Comparison of ENCODE assay signal across 8 mouse cellular contexts in the genomic region with DNA sequence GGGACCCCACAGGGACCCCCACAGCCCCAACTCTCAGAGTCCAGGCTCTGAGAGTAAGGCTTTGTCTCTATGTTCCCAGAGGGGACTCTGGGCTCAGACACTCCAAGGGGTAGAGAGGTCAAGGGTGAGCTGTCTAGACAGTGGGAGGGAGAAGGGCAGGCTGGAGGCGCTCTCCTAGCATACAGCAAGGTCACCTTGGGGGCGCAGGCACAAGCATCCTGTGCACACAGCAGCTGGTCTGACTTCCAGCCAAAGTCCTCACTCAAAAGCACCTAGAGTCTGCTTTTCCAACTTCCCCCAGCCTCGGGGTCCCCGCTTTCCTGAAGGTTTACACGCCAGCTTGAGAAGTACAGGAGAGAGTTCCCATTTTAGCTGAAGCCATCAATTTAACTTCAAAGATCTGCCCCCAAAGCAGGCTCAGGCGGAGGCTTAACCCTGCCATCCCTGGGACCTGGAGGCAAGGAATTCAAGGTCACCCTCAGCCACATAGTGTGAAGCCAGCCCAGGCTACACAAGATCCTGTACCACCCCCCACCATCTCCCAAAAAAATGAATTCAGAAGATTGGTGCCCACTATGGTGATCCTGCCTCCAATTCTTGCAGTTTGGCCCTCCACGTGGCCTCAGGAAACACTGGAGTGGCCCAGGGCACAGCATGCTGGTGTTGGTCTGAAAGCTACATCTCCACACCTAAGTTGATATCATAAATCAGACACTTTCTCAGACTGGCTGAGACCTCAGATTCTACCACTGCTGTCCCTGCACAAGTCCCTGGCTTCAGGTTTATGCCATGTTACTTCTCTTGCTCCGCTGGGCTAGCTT. TPM values are rescaled to one million over a fixed set of nuclear protein-coding genes. Genes with fewer than 3 reads are reported as not detected.
DNase-seq lines count a peak whose midpoint lies in the region; ATAC-seq lines count a peak whose summit lies in the region.

No protein-coding gene starts in this region.

- peaks cover 43% of the 10 kb centered on the region for H3K36me3 ChIP-seq in embryonic facial prominence, embryonic 10.5 days (replicated peaks)

- ATAC-seq in inflammation-experienced regulatory T-cells, adult 6 months = no peak

- peak; percentile 66 for DNase-seq in adrenal gland, postnatal 10 days
- no peak for DNase-seq in adrenal gland, postnatal 25 days
- peak; percentile 68 for DNase-seq in embryonic facial prominence, embryonic 10.5 days (ENCODE audit: low spot score)
- peak; percentile 72 for DNase-seq in kidney, adult 18-20 months
- peak; percentile 80 for DNase-seq in mesoderm, embryonic 11.5 days (ENCODE audit: low read depth, low spot score)
- no peak for DNase-seq in left cerebral cortex, adult 18-20 months (ENCODE audit: low spot score in 2 of 2)
- DNase-seq in left cerebral cortex, postnatal 36 days (ENCODE audit: low spot score in 2 of 2) = no peak

- H3K27me3 ChIP-seq in embryonic facial prominence, embryonic 10.5 days (replicated peaks; ENCODE audit: low read depth, poor library complexity, severe bottlenecking) = no peaks in the 10 kb centered on the region

- 48% methylated on average over 8 of the region's 8 CpGs for WGBS in embryonic facial prominence, embryonic 10.5 days

- H3K9me3 ChIP-seq in embryonic facial prominence, embryonic 10.5 days = no peaks in the 10 kb centered on the region

- peaks cover 59% of the 10 kb centered on the region for H3K4me1 ChIP-seq in embryonic facial prominence, embryonic 10.5 days

- peak overlapping the region; percentile 79 for H3K27ac ChIP-seq in embryonic facial prominence, embryonic 10.5 days (replicated peaks)

- intact Hi-C loops in left cerebral cortex, postnatal 36 days (cut with DNase I) = no loop called here

- H3K4me3 ChIP-seq in embryonic facial prominence, embryonic 10.5 days = peak overlapping the region; percentile 30; the same call in 1 of the 2 replicates

RNA-seq across cellular contexts. Expression of a gene that starts 12.6 kb away (rescaled TPM):
- total RNA-seq in adrenal gland, postnatal 10 days (2021) = 10 to 100 TPM; 65.7 to 80.6 TPM
- total RNA-seq in adrenal gland, postnatal 25 days (2021) = 98.1 and 129 TPM in 2 replicates
- polyA plus RNA-seq in embryonic facial prominence, embryonic 10.5 days (2016; fragmentation: Nextera tagmentation; extraction: Ambion mirVana) = 51.8 and 52.7 TPM in 2 replicates
- total RNA-seq in left cerebral cortex, adult 18-20 months (2021) = 10 to 100 TPM; 11.6 to 17.9 TPM
- total RNA-seq in left cerebral cortex, postnatal 36 days (2021) = 10 to 100 TPM; 11.6 to 17.2 TPM
- 1 to 10 TPM; 3.8 to 6.4 (median 4.8) TPM for polyA plus RNA-seq in inflammation-experienced regulatory T-cells, adult 6 months (2017; shearing (Covaris generic))

RNA-seq across cellular contexts. Expression of a gene that starts 15.3 kb away (rescaled TPM):
- total RNA-seq in adrenal gland, postnatal 10 days (2021) = 1 to 10 TPM in 1 of 2 experiments, under 1 TPM in 1; 0.79 to 1.7 TPM
- 2.2 and 5.7 TPM in 2 replicates for total RNA-seq in adrenal gland, postnatal 25 days (2021)
- polyA plus RNA-seq in embryonic facial prominence, embryonic 10.5 days (2016; fragmentation: Nextera tagmentation; extraction: Ambion mirVana) = 0.14 TPM in 1 of 2 replicates, not detected in the other
- total RNA-seq in left cerebral cortex, adult 18-20 months (2021) = not detected
- total RNA-seq in left cerebral cortex, postnatal 36 days (2021) = not detected
- not detected for polyA plus RNA-seq in inflammation-experienced regulatory T-cells, adult 6 months (2017; shearing (Covaris generic))

RNA-seq across cellular contexts. Expression of a gene that starts 25.5 kb away (rescaled TPM):
- 10 to 100 TPM; 91.5 to 94.7 TPM for total RNA-seq in adrenal gland, postnatal 10 days (2021)
- total RNA-seq in adrenal gland, postnatal 25 days (2021) = 66.1 and 86.8 TPM in 2 replicates
- polyA plus RNA-seq in embryonic facial prominence, embryonic 10.5 days (2016; fragmentation: Nextera tagmentation; extraction: Ambion mirVana) = 347 and 351 TPM in 2 replicates
- total RNA-seq in left cerebral cortex, adult 18-20 months (2021) = 10 to 100 TPM; 65.0 to 70.9 TPM
- 10 to 100 TPM; 59.1 to 69.8 TPM for total RNA-seq in left cerebral cortex, postnatal 36 days (2021)
- 100 to 1,000 TPM in 1 of 3 experiments, 10 to 100 TPM in 2; 79.0 to 128 (median 97.8) TPM for polyA plus RNA-seq in inflammation-experienced regulatory T-cells, adult 6 months (2017; shearing (Covaris generic))

RNA-seq across cellular contexts. Expression of a gene that starts 31.6 kb away (rescaled TPM):
- 1 to 10 TPM; 3.3 to 3.6 TPM for total RNA-seq in adrenal gland, postnatal 10 days (2021)
- total RNA-seq in adrenal gland, postnatal 25 days (2021) = 1.0 and 2.2 TPM in 2 replicates
- 0.77 and 0.79 TPM in 2 replicates for polyA plus RNA-seq in embryonic facial prominence, embryonic 10.5 days (2016; fragmentation: Nextera tagmentation; extraction: Ambion mirVana)
- total RNA-seq in left cerebral cortex, adult 18-20 months (2021) = 1 to 10 TPM in 1 of 2 experiments, under 1 TPM in 1; 0.70 to 1.0 TPM
- total RNA-seq in left cerebral cortex, postnatal 36 days (2021) = 1 to 10 TPM in 1 of 2 experiments, under 1 TPM in 1; 0.44 to 1.2 TPM
- 1 to 10 TPM in 1 of 3 experiments, under 1 TPM in 2; 0.47 to 3.8 (median 0.71) TPM for polyA plus RNA-seq in inflammation-experienced regulatory T-cells, adult 6 months (2017; shearing (Covaris generic))

RNA-seq across cellular contexts. Expression of a gene that starts 38.9 kb away (rescaled TPM):
- total RNA-seq in adrenal gland, postnatal 10 days (2021) = 10 to 100 TPM; 92.0 to 96.9 TPM
- total RNA-seq in adrenal gland, postnatal 25 days (2021) = 82.0 and 88.2 TPM in 2 replicates
- 105 and 109 TPM in 2 replicates for polyA plus RNA-seq in embryonic facial prominence, embryonic 10.5 days (2016; fragmentation: Nextera tagmentation; extraction: Ambion mirVana)
- total RNA-seq in left cerebral cortex, adult 18-20 months (2021) = 100 to 1,000 TPM; 250 to 264 TPM
- 100 to 1,000 TPM; 257 to 265 TPM for total RNA-seq in left cerebral cortex, postnatal 36 days (2021)
- polyA plus RNA-seq in inflammation-experienced regulatory T-cells, adult 6 months (2017; shearing (Covaris generic)) = 10 to 100 TPM in 2 of 3 experiments, 1 to 10 TPM in 1; 2.6 to 16.2 (median 14.7) TPM

Comparison
In these comparisons a context has a peak if more than half of its experiments do, and no peak if none do; other contexts are left out.
1. DNase-seq: peak in adrenal gland, postnatal 10 days (single experiment), embryonic facial prominence, embryonic 10.5 days (single experiment), kidney, adult 18-20 months (single experiment) and mesoderm, embryonic 11.5 days (single experiment); none in adrenal gland, postnatal 25 days (single experiment), left cerebral cortex, adult 18-20 months (0 of 2) and left cerebral cortex, postnatal 36 days (0 of 2).